Mouse (Mus musculus) large intestine, adult 2 months (tissue): Measurements from ENCODE around the gene Rab8b. TPM values are rescaled to one million over a fixed set of nuclear protein-coding genes. Genes with fewer than 3 reads are reported as not detected.
"Not testable (repeated sequence)": the region's sequence is repeated elsewhere in the genome, so short reads cannot be mapped to it uniquely, and the experiment has no call there.

Experiments
- DNase-seq: peaks from one replicate; pipeline ENCODE4 v3.0.0-alpha.2; 2012; ENCODE audit warnings: low read depth, low spot score
- WGBS: fragments of 180-500 bp; shearing (Covaris S2); methylation state at CpG from one replicate; pipeline ENCODE4 v1.1.7; 2018; 5-methylcytosine and 5-hydroxymethylcytosine counted together
- polyA plus RNA-seq: library from polyadenylated mRNA; depleted of rRNA; stranded (reverse); fragments of >200 nt; gene quantifications from 2 replicates; pipeline ENCODE4 v1.2.3, GENCODE M21; 2012

Gene Rab8b
- polyA plus RNA-seq, 1 experiment: 5.8 TPM

- no peak for DNase-seq
- 5% methylated on average over 27 of the region's 27 CpGs for WGBS
Observed at GRCm38 (mm10) chr9:66918672-66919330, 686 bp downstream of the Rab8b start.

- WGBS: 73% methylated on average over 1 of the region's 1 CpGs
- DNase-seq: no peak
Observed at GRCm38 (mm10) chr9:66917892-66918255, 1.6 kb downstream of the Rab8b start.

- DNase-seq: no peak
- WGBS: 84% methylated on average over 8 of the region's 8 CpGs
Observed at GRCm38 (mm10) chr9:66917216-66917891, 2.1 kb downstream of the Rab8b start.

GRCm38 (mm10) chr9:66915869-66916785 is 3.4 kb downstream of the Rab8b start:
- no peak for DNase-seq
- 65% methylated on average over 9 of the region's 9 CpGs for WGBS

GRCm38 (mm10) chr9:66915401-66915800 is 4.1 kb downstream of the Rab8b start:
- DNase-seq: no peak
- 80% methylated on average over 5 of the region's 5 CpGs for WGBS

- no peak for DNase-seq
- 79% methylated on average over 3 of the region's 3 CpGs for WGBS
Observed at GRCm38 (mm10) chr9:66914540-66914939, 4.9 kb downstream of the Rab8b start.

- 80% methylated on average over 5 of the region's 5 CpGs for WGBS
- DNase-seq: not testable (repeated sequence)
Observed at GRCm38 (mm10) chr9:66913254-66913934, 6.1 kb downstream of the Rab8b start.

GRCm38 (mm10) chr9:66912304-66912703 is 7.2 kb downstream of the Rab8b start:
- DNase-seq: no peak

- WGBS: 85% methylated on average over 5 of the region's 5 CpGs
- no peak for DNase-seq
Observed at GRCm38 (mm10) chr9:66910677-66911076, 8.8 kb downstream of the Rab8b start.

GRCm38 (mm10) chr9:66909922-66910321 is 9.6 kb downstream of the Rab8b start:
- WGBS: 80% methylated on average over 7 of the region's 7 CpGs
- DNase-seq: no peak

- WGBS: 65% methylated on average over 5 of the region's 5 CpGs
- no peak for DNase-seq
Observed at GRCm38 (mm10) chr9:66907746-66908397, 11.6 kb downstream of the Rab8b start.

GRCm38 (mm10) chr9:66907126-66907525 is 12.4 kb downstream of the Rab8b start:
- DNase-seq: no peak
- WGBS: 86% methylated on average over 8 of the region's 8 CpGs

GRCm38 (mm10) chr9:66905990-66906389 is 13.5 kb downstream of the Rab8b start:
- DNase-seq: no peak

GRCm38 (mm10) chr9:66899526-66899925 is 20.0 kb downstream of the Rab8b start:
- no peak for DNase-seq
- 82% methylated on average over 4 of the region's 4 CpGs for WGBS

More at GRCm38 (mm10) chr9:66905990-66906389, 13.5 kb downstream of the Rab8b start:
- 83% methylated on average over 9 of the region's 9 CpGs for WGBS

GRCm38 (mm10) chr9:66899072-66899471 is 20.4 kb downstream of the Rab8b start:
- DNase-seq: no peak
- 76% methylated on average over 2 of the region's 2 CpGs for WGBS

- 75% methylated on average over 6 of the region's 6 CpGs for WGBS
Observed at GRCm38 (mm10) chr9:66897851-66898250, 21.6 kb downstream of the Rab8b start.

GRCm38 (mm10) chr9:66896951-66897350 is 22.5 kb downstream of the Rab8b start:
- no peak for DNase-seq

More at GRCm38 (mm10) chr9:66897851-66898250, 21.6 kb downstream of the Rab8b start:
- no peak for DNase-seq

GRCm38 (mm10) chr9:66895995-66896394 is 23.5 kb downstream of the Rab8b start:
- no peak for DNase-seq
- 68% methylated on average over 5 of the region's 5 CpGs for WGBS

More at GRCm38 (mm10) chr9:66896951-66897350, 22.5 kb downstream of the Rab8b start:
- 80% methylated on average over 6 of the region's 6 CpGs for WGBS
